Mouse (Mus musculus): ENCODE measurements around the gene Trp53i13. TPM values are rescaled to one million over a fixed set of nuclear protein-coding genes. Genes with fewer than 3 reads are reported as not detected.

Trp53i13 gene
- polyA plus RNA-seq, 1 experiment from 2014 or later = 24.7 TPM

GRCm38 (mm10) chr11:77463101-77463445, 52.7 kb downstream of the Trp53i13 start:
- Histone ChIP-seq H3K36me3 (ENCODE audit: control insufficient read depth, insufficient read depth) (peaks cover 6% of the 10 kb centered on the region; the same call in 1 of the 2 replicates), H3K9me3 (replicated peaks; ENCODE audit: control insufficient read depth, low read length) (no peaks in the 10 kb centered on the region), H3K4me3 (ENCODE audit: low read length) (peak overlapping the region; percentile 73), H3K4me1 (ENCODE audit: control insufficient read depth, insufficient read depth, low read length) (peaks cover 43% of the 10 kb centered on the region), H3K27ac (ENCODE audit: low read length) (peak overlapping the region; percentile 97), H3K9ac (ENCODE audit: low read length) (peak overlapping the region; percentile 88), H3K27me3 (ENCODE audit: control insufficient read depth, insufficient read depth, low read length) (no peaks in the 10 kb centered on the region; the same call in 1 of the 2 replicates), H3K4me2 (ENCODE audit: low read depth, low read length) (peak overlapping the region; percentile 85)
- no peak for ATAC-seq (replicated peaks; ENCODE audit: extremely low read depth, insufficient read depth, low FRiP score)
- WGBS = 33% methylated on average over 8 of the region's 8 CpGs

GRCm38 (mm10) chr11:77462283-77463100, 53.3 kb downstream of the Trp53i13 start, which contains the start of gene Coro6:
TSS of gene Coro6 (plus strand) at chr11:77462411.
- H3K4me2 ChIP-seq (ENCODE audit: low read depth, low read length) = peak within 1 kb of the TSS; percentile 85
- peaks cover 6% of the 10 kb centered on the region; the same call in 1 of the 2 replicates for H3K36me3 ChIP-seq (ENCODE audit: control insufficient read depth, insufficient read depth)
- H3K27ac ChIP-seq (ENCODE audit: low read length) = peak within 1 kb of the TSS; percentile 97
- H3K27me3 ChIP-seq (ENCODE audit: control insufficient read depth, insufficient read depth, low read length) = no peaks in the 10 kb centered on the region; the same call in 1 of the 2 replicates
- peak within 1 kb of the TSS; percentile 88 for H3K9ac ChIP-seq (ENCODE audit: low read length)
- H3K4me1 ChIP-seq (ENCODE audit: control insufficient read depth, insufficient read depth, low read length) = peaks cover 40% of the 10 kb centered on the region
- no peaks in the 10 kb centered on the region for H3K9me3 ChIP-seq (replicated peaks; ENCODE audit: control insufficient read depth, low read length)
- peak within 1 kb of the TSS; percentile 73 for H3K4me3 ChIP-seq (ENCODE audit: low read length)
- ATAC-seq (replicated peaks; ENCODE audit: extremely low read depth, insufficient read depth, low FRiP score) = peak; percentile 85
- 1% methylated on average over 69 of the region's 73 CpGs for WGBS

GRCm38 (mm10) chr11:77461856-77462255, 53.9 kb downstream of the Trp53i13 start:
- Histone ChIP-seq H3K36me3 (ENCODE audit: control insufficient read depth, insufficient read depth) (peaks cover 6% of the 10 kb centered on the region; the same call in 1 of the 2 replicates), H3K4me3 (ENCODE audit: low read length) (peak overlapping the region; percentile 73), H3K4me1 (ENCODE audit: control insufficient read depth, insufficient read depth, low read length) (peaks cover 42% of the 10 kb centered on the region), H3K9me3 (replicated peaks; ENCODE audit: control insufficient read depth, low read length) (no peaks in the 10 kb centered on the region), H3K4me2 (ENCODE audit: low read depth, low read length) (peak overlapping the region; percentile 85), H3K9ac (ENCODE audit: low read length) (peak overlapping the region; percentile 88), H3K27me3 (ENCODE audit: control insufficient read depth, insufficient read depth, low read length) (no peaks in the 10 kb centered on the region; the same call in 1 of the 2 replicates), H3K27ac (ENCODE audit: low read length) (peak overlapping the region; percentile 97)
- ATAC-seq (replicated peaks; ENCODE audit: extremely low read depth, insufficient read depth, low FRiP score) = no peak
- 4% methylated on average over 6 of the region's 6 CpGs for WGBS

Other genes starting within 250 kb of the Trp53i13 start
- gene Coro6, start 53.6 kb downstream of the Trp53i13 start, polyA plus RNA-seq (2015; fragmentation: Nextera tagmentation; extraction: Ambion mirVana) = 42.5 and 47.4 TPM in 2 replicates
- gene Ankrd13b, start 26.3 kb downstream of the Trp53i13 start, polyA plus RNA-seq (2015; fragmentation: Nextera tagmentation; extraction: Ambion mirVana) = 2.0 and 3.7 TPM in 2 replicates
- 7.5 and 7.7 TPM in 2 replicates for gene Git1, start 22.4 kb downstream of the Trp53i13 start, polyA plus RNA-seq (2015; fragmentation: Nextera tagmentation; extraction: Ambion mirVana)
- 3.2 TPM in 2 replicates for gene Abhd15, start 859 bp downstream of the Trp53i13 start, polyA plus RNA-seq (2015; fragmentation: Nextera tagmentation; extraction: Ambion mirVana)
- 0.22 and 0.26 TPM in 2 replicates for gene Gm10392, start 3.2 kb upstream of the Trp53i13 start, polyA plus RNA-seq (2015; fragmentation: Nextera tagmentation; extraction: Ambion mirVana)
- 10.1 and 12.0 TPM in 2 replicates for gene Taok1, start 91.8 kb upstream of the Trp53i13 start, polyA plus RNA-seq (2015; fragmentation: Nextera tagmentation; extraction: Ambion mirVana)
- gene Nufip2, start 170.2 kb upstream of the Trp53i13 start, polyA plus RNA-seq (2015; fragmentation: Nextera tagmentation; extraction: Ambion mirVana) = 2.9 and 3.5 TPM in 2 replicates
- not detected in 2 replicates for gene Cryba1, start 209.3 kb upstream of the Trp53i13 start, polyA plus RNA-seq (2015; fragmentation: Nextera tagmentation; extraction: Ambion mirVana)
- gene Myo18a, start 247.3 kb upstream of the Trp53i13 start, polyA plus RNA-seq (2015; fragmentation: Nextera tagmentation; extraction: Ambion mirVana) = 104 and 122 TPM in 2 replicates

Measured in heart, embryonic 16.5 days (tissue).